Mouse (Mus musculus): Measurements from ENCODE around the gene Padi4. TPM values are rescaled to one million over a fixed set of nuclear protein-coding genes. Genes with fewer than 3 reads are reported as not detected.
A peak's percentile ranks its signal among the peaks of the same experiment; 100 is the strongest.

The Padi4 gene
- polyA plus RNA-seq, 1 experiment from 2014 or later, result 0.30 TPM

- ATAC-seq, result no peak
- H3K4me1 ChIP-seq, result no peaks in the 10 kb centered on the region
- WGBS, result 73% methylated on average over 6 of the region's 6 CpGs
- H3K36me3 ChIP-seq (ENCODE audit: poor library complexity, severe bottlenecking), result peaks cover 65% of the 10 kb centered on the region
- no peaks in the 10 kb centered on the region for H3K9me3 ChIP-seq (replicated peaks)
- H3K4me2 ChIP-seq, result no peak overlapping the region
- no peaks in the 10 kb centered on the region for H3K27me3 ChIP-seq
- no peak overlapping the region for H3K9ac ChIP-seq
- no peak overlapping the region for H3K4me3 ChIP-seq
- peak overlapping the region; percentile 69 for H3K27ac ChIP-seq
These were observed 49.3 kb downstream of the Padi4 start for GRCm38 (mm10) chr4:140724739-140725138.

DNA sequence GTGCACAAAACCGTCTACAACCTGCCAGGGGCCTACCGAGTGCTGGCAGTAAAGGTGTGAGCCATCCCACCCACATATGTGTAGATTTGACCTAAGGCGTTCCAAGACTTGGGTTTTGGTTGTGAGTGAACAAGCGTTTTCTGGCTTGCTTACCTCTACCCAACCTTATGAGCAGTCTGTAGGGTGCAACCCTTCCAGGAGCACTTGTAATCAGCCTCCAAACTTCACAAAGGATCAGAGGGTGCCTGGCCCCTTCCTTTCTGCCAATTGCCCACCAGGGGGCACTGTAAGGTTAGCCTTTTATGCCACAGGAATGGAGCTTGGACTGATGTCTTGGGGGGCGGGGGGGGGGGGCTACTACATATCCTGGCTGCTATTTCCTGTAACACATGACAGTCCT lies 50.2 kb downstream of the Padi4 start:
- Histone ChIP-seq H3K4me2 (no peak overlapping the region), H3K36me3 (ENCODE audit: poor library complexity, severe bottlenecking) (peaks cover 74% of the 10 kb centered on the region), H3K4me1 (no peaks in the 10 kb centered on the region), H3K27ac (no peak overlapping the region; the same call in 1 of the 2 replicates), H3K9me3 (replicated peaks) (no peaks in the 10 kb centered on the region), H3K9ac (no peak overlapping the region), H3K27me3 (no peaks in the 10 kb centered on the region), H3K4me3 (no peak overlapping the region)
- 53% methylated on average over 5 of the region's 5 CpGs for WGBS
- ATAC-seq, result peak; percentile 44; the same call in 1 of the 2 replicates

DNA sequence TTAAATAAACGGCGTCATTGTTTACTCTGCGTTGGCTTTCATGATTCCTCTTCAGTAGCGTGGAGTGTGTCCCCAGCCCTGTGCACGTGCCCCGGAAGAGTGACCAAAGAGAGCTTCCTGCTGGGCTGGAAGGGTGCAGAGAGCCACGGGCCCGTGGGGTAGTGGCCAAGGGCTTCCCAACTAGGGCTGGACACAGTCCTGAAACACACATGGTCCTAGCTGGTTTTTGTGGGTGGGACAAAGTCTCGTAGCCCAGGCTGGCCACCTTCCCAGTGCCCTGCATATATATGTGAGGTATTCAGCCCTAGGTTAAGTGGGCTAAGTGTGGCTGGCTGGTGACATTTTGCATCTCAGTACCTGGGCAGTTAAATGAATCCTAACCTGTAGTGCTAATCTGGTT lies 50.8 kb downstream of the Padi4 start:
- Histone ChIP-seq H3K27me3 (no peaks in the 10 kb centered on the region), H3K4me2 (no peak overlapping the region), H3K27ac (peak overlapping the region; percentile 6; the same call in 1 of the 2 replicates), H3K4me3 (no peak overlapping the region), H3K36me3 (ENCODE audit: poor library complexity, severe bottlenecking) (peaks cover 80% of the 10 kb centered on the region), H3K9ac (no peak overlapping the region), H3K4me1 (no peaks in the 10 kb centered on the region), H3K9me3 (replicated peaks) (no peaks in the 10 kb centered on the region)
- 85% methylated on average over 9 of the region's 9 CpGs for WGBS
- no peak for ATAC-seq

GRCm38 (mm10) chr4:140722710-140723109 lies 51.3 kb downstream of the Padi4 start:
- H3K27me3 ChIP-seq, result no peaks in the 10 kb centered on the region
- H3K9ac ChIP-seq, result no peak overlapping the region
- H3K4me2 ChIP-seq, result no peak overlapping the region
- 75% methylated on average over 9 of the region's 9 CpGs for whole genome bisulfite sequencing
- ATAC-seq, result no peak
- no peaks in the 10 kb centered on the region for H3K9me3 ChIP-seq (replicated peaks)
- no peak overlapping the region for H3K4me3 ChIP-seq
- H3K36me3 ChIP-seq (ENCODE audit: poor library complexity, severe bottlenecking), result peaks cover 85% of the 10 kb centered on the region
- H3K4me1 ChIP-seq, result no peaks in the 10 kb centered on the region
- H3K27ac ChIP-seq, result peak overlapping the region; percentile 40; the same call in 1 of the 2 replicates

GRCm38 (mm10) chr4:140721968-140722490 lies 52.0 kb downstream of the Padi4 start:
- WGBS, result 91% methylated on average over 20 of the region's 20 CpGs
- H3K27me3 ChIP-seq, result no peaks in the 10 kb centered on the region
- no peak overlapping the region for H3K9ac ChIP-seq
- H3K4me1 ChIP-seq, result no peaks in the 10 kb centered on the region
- peaks cover 92% of the 10 kb centered on the region for H3K36me3 ChIP-seq (ENCODE audit: poor library complexity, severe bottlenecking)
- no peak for ATAC-seq
- no peaks in the 10 kb centered on the region for H3K9me3 ChIP-seq (replicated peaks)
- H3K4me2 ChIP-seq, result no peak overlapping the region
- no peak overlapping the region for H3K27ac ChIP-seq
- H3K4me3 ChIP-seq, result no peak overlapping the region

DNA sequence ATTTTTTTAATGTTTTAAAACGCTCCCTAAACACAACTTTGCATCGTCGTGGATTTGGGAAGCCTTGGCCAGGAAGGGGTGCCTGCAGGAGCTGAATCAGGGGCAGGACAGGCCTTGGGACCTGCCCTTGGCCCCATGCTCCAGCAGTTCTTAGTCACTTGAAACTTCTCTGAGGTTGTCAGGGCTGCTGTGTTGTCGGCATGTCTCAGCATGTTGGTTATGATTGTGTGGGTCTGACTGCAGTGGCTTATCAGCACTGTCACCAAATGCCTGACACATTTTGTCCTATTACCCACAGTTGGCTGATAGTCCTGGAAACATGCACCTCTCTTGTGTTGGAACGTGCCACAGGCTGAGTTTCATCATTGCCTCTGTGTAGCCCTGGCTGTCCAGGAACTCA lies 53.9 kb downstream of the Padi4 start:
- H3K4me3 ChIP-seq, result no peak overlapping the region
- H3K27me3 ChIP-seq, result no peaks in the 10 kb centered on the region
- H3K4me1 ChIP-seq, result no peaks in the 10 kb centered on the region
- peaks cover 94% of the 10 kb centered on the region for H3K36me3 ChIP-seq (ENCODE audit: poor library complexity, severe bottlenecking)
- H3K4me2 ChIP-seq, result no peak overlapping the region
- no peaks in the 10 kb centered on the region for H3K9me3 ChIP-seq (replicated peaks)
- ATAC-seq, result no peak
- WGBS, result 93% methylated on average over 5 of the region's 5 CpGs
- H3K9ac ChIP-seq, result no peak overlapping the region
- no peak overlapping the region for H3K27ac ChIP-seq

- H3K27ac ChIP-seq, result no peak overlapping the region
- H3K4me1 ChIP-seq, result peaks cover 12% of the 10 kb centered on the region
- peaks cover 99% of the 10 kb centered on the region for H3K36me3 ChIP-seq (ENCODE audit: poor library complexity, severe bottlenecking)
- 92% methylated on average over 9 of the region's 9 CpGs for WGBS
- H3K4me3 ChIP-seq, result no peak overlapping the region
- no peaks in the 10 kb centered on the region for H3K27me3 ChIP-seq
- ATAC-seq, result no peak
- H3K9ac ChIP-seq, result no peak overlapping the region
- no peak overlapping the region for H3K4me2 ChIP-seq
- H3K9me3 ChIP-seq (replicated peaks), result no peaks in the 10 kb centered on the region
These were observed 55.6 kb downstream of the Padi4 start for GRCm38 (mm10) chr4:140718436-140718835.

GRCm38 (mm10) chr4:140716994-140717393 lies 57.0 kb downstream of the Padi4 start:
- no peak overlapping the region for H3K27ac ChIP-seq
- H3K27me3 ChIP-seq, result no peaks in the 10 kb centered on the region
- 95% methylated on average over 11 of the region's 11 CpGs for WGBS
- H3K9me3 ChIP-seq (replicated peaks), result no peaks in the 10 kb centered on the region
- peaks cover 99% of the 10 kb centered on the region for H3K36me3 ChIP-seq (ENCODE audit: poor library complexity, severe bottlenecking)
- H3K4me1 ChIP-seq, result peaks cover 20% of the 10 kb centered on the region
- H3K4me3 ChIP-seq, result no peak overlapping the region
- no peak overlapping the region for H3K9ac ChIP-seq
- ATAC-seq, result no peak
- no peak overlapping the region for H3K4me2 ChIP-seq

DNA sequence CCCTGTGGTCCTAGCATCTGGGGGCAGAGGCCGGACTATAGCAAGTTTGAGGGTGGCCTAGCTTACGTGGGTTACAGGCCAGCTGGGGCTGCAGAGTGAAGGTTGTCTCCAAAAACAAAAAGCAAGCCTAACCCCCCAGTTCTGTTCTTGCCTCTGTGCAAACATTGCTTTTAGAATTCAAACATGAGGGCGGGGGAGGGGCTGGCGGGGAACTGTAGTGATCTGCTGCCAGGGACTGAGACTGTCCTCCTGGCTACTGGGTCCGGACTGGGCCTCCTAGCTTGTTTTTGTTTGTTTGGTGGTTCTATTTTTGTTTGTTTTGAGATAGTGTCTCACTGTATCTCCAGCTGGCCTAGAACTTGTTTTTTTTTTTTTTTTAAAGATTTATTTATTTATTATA lies 59.5 kb downstream of the Padi4 start:
- no peak for ATAC-seq
- Histone ChIP-seq H3K4me1 (peaks cover 20% of the 10 kb centered on the region), H3K9me3 (replicated peaks) (no peaks in the 10 kb centered on the region), H3K9ac (no peak overlapping the region), H3K4me3 (no peak overlapping the region), H3K27me3 (no peaks in the 10 kb centered on the region), H3K4me2 (no peak overlapping the region), H3K36me3 (ENCODE audit: poor library complexity, severe bottlenecking) (peaks cover 99% of the 10 kb centered on the region), H3K27ac (peak overlapping the region; percentile 64; the same call in 1 of the 2 replicates)
- WGBS, result 86% methylated on average over 5 of the region's 5 CpGs

- 41% methylated on average over 29 of the region's 29 CpGs for WGBS
- Histone ChIP-seq H3K4me3 (no peak overlapping the region), H3K27ac (peak overlapping the region; percentile 64), H3K4me1 (peaks cover 21% of the 10 kb centered on the region), H3K36me3 (ENCODE audit: poor library complexity, severe bottlenecking) (peaks cover 99% of the 10 kb centered on the region), H3K4me2 (no peak overlapping the region), H3K9ac (peak overlapping the region; percentile 22; the same call in 1 of the 2 replicates), H3K9me3 (replicated peaks) (no peaks in the 10 kb centered on the region), H3K27me3 (no peaks in the 10 kb centered on the region)
- peak; percentile 85 for ATAC-seq
These were observed 60.3 kb downstream of the Padi4 start for GRCm38 (mm10) chr4:140713480-140714365.

DNA sequence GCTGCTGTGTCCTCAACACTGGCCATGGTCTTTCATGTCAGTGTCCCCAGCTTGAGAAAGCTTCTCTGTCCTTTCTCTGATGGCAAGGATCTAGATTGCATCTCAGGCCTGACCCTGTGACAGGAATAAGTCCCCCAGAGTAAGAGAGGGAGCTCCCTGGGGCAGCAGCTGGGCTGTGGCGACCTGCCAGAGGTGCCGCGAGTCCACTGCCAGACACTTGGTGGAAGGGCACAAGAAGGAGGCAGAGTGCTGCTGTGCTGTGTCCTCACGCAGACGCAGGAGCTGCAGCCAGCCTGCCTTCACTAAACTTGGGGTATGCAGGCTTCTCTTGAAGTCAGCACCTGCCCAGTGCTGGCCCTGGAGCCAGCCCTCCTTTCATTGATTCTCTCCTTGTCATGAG lies 62.7 kb downstream of the Padi4 start:
- Histone ChIP-seq H3K27me3 (no peaks in the 10 kb centered on the region), H3K4me1 (peaks cover 42% of the 10 kb centered on the region), H3K4me3 (no peak overlapping the region), H3K9me3 (replicated peaks) (no peaks in the 10 kb centered on the region), H3K9ac (no peak overlapping the region), H3K27ac (no peak overlapping the region), H3K36me3 (ENCODE audit: poor library complexity, severe bottlenecking) (peaks cover 99% of the 10 kb centered on the region), H3K4me2 (no peak overlapping the region)
- no peak for ATAC-seq
- 81% methylated on average over 5 of the region's 5 CpGs for WGBS

DNA sequence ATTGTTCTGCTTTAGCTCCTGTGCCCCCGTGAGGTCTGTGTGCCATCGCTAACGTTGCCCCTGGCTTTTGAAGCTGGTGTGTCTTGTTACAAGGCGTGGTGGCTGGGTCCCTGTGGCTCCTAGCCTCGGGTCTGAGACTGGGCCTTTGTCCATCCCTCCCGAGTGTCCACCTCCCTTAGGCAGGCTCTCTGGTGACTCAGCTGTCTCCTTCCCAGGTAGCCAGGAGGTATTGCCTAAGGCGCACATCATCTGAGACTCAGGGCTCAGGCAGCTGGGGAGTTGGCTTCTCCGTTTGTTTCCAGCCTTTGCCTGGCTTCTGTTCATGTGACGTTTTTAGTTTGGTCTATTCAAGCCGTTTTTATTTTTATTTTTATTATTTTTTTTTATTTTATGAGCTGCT lies 63.3 kb downstream of the Padi4 start:
- Histone ChIP-seq H3K4me1 (peaks cover 45% of the 10 kb centered on the region), H3K27ac (no peak overlapping the region), H3K27me3 (no peaks in the 10 kb centered on the region), H3K4me2 (no peak overlapping the region), H3K9ac (no peak overlapping the region), H3K9me3 (replicated peaks) (no peaks in the 10 kb centered on the region), H3K36me3 (ENCODE audit: poor library complexity, severe bottlenecking) (peaks cover 99% of the 10 kb centered on the region), H3K4me3 (no peak overlapping the region)
- WGBS, result 79% methylated on average over 10 of the region's 10 CpGs
- no peak for ATAC-seq

All from forebrain, embryonic 13.5 days (tissue).